Mouse (Mus musculus) C2C12 (cell line): ENCODE data around the gene Ubap2l. TPM values are rescaled to one million over a fixed set of nuclear protein-coding genes. Genes with fewer than 3 reads are reported as not detected.

Source experiments
- H3K27me3 ChIP-seq: one replicate; pipeline ENCODE4 v1.6.1; 2011; ENCODE audit not compliant: control insufficient read depth, insufficient read depth, insufficient read length
- H3K36me3 ChIP-seq: one replicate; pipeline ENCODE4 v1.6.1; 2011; ENCODE audit not compliant: control insufficient read depth, insufficient read depth
- H3K4me3 ChIP-seq: one replicate; pipeline ENCODE4 v1.5.1; 2011; ENCODE audit warnings: mild to moderate bottlenecking, control low read depth; ENCODE audit not compliant: poor library complexity, insufficient read depth, severe bottlenecking
- H3K79me2 ChIP-seq: one replicate; pipeline ENCODE4 v1.6.1; 2011; ENCODE audit not compliant: control insufficient read depth, insufficient read depth
- H3K79me3 ChIP-seq: one replicate; pipeline ENCODE4 v1.6.1; 2011; ENCODE audit warnings: low read depth, control low read depth
- H3ac ChIP-seq: one replicate; pipeline ENCODE3; 2011; ENCODE audit warnings: low read depth; ENCODE audit not compliant: control insufficient read depth, insufficient read length
- CEBPB ChIP-seq: IDR thresholded peaks from one replicate; pipeline ENCODE4 v1.6.1; 2011; ENCODE audit warnings: low read depth, mild to moderate bottlenecking, control low read depth, moderate library complexity
- CTCF ChIP-seq: IDR thresholded peaks from one replicate; pipeline ENCODE4 v1.5.1; 2011; ENCODE audit not compliant: control insufficient read depth, insufficient read depth, insufficient read length
- FOSL1 ChIP-seq: IDR thresholded peaks from one replicate; pipeline ENCODE4 v1.8.0; 2011; ENCODE audit warnings: mild to moderate bottlenecking, low read length; ENCODE audit not compliant: poor library complexity, insufficient read depth, severe bottlenecking
- MAX ChIP-seq: IDR thresholded peaks from one replicate; pipeline ENCODE4 v1.6.1; 2011; ENCODE audit warnings: mild to moderate bottlenecking, control low read depth
- MYOD1 ChIP-seq: IDR thresholded peaks from one replicate; pipeline ENCODE4 v1.6.1; 2011; ENCODE audit warnings: low read depth; ENCODE audit not compliant: control insufficient read depth, insufficient read length
- MYOG ChIP-seq: IDR thresholded peaks from one replicate; pipeline ENCODE4 v1.6.1; 2011; ENCODE audit not compliant: control insufficient read depth, insufficient read length; ENCODE audit errors: extremely low read depth
- USF1 ChIP-seq: IDR thresholded peaks from one replicate; pipeline ENCODE4 v1.6.1; 2011; ENCODE audit warnings: low read depth, mild to moderate bottlenecking, control low read depth, moderate library complexity
- polyA plus RNA-seq: library from polyadenylated mRNA; unstranded; fragments of >200 nt; fragmentation: generic; extraction: Trizol; gene quantifications from one replicate; pipeline ENCODE4 v1.2.1, GENCODE M21; 2012; ENCODE audit warnings: missing spikeins

Ubap2l gene
- polyA plus RNA-seq, 1 experiment, result 110 TPM

DNA sequence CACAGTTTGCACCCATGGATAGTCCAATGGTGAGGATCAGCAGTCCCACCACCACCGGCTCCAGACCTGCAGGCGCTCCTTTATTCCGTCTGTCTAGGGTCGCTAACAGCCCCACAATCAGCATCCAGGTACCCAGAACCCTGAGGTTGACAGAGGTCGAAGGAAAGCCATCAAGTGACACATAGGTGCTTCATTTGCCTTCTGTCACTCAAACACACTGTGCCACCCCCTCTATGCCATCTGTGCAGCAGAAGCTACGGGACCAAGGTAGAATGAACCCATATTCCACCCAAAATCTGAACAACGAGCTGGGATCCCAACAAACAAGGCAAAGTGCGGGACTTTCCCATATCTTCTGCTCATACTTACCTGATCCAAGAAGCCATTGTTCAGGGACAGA, 86.9 kb downstream of the Ubap2l start:
- Histone ChIP-seq H3K79me3 (peaks cover 10% of the 10 kb centered on the region), H3K27me3 (no peaks in the 10 kb centered on the region), H3K4me3 (no peak overlapping the region), H3ac (no peak overlapping the region), H3K79me2 (peaks cover 47% of the 10 kb centered on the region), H3K36me3 (no peaks in the 10 kb centered on the region)
- TF ChIP-seq MAX (no peak), FOSL1 (no peak), MYOG (no peak), USF1 (no peak), CEBPB (no peak), CTCF (no peak), MYOD1 (no peak)

DNA sequence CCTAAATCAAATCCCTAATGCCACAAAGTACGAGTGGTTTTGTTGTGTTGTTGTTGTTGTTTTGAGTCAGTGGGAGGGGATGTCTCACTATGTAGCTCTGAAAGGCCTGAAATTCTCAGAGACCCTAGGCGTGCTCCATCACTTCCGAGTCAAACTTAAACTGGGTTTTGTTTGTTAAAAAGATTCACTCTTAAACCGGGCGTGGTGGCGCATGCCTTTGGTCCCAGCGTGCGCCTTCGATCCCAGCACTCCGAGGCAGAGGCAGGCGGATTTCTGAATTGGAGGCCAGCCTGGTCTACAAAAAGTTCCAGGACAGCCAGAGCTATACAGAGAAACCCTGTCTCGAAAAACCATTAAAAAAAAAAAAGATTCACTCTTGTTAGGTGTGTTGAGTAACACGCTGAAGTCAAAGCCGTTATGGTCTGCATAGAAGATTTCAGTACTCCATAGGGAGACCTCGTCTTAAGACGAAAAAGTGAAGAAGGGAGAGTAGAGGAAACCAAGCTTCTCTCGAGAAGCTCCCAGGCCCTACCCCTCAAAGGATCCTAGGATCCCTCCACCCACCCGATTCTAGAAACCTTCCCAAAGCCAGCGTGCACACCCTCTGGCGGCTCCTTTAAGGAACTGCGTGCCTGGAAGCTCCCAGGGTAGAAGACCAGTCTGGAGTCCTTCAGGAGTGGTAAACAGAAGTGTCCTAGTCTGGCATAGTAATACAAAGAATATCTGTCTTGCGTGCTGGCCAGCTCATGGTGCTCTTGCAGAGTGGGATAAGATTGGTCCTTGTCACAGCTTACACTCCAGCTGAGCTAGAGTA, 88.3 kb downstream of the Ubap2l start:
- H3K36me3 ChIP-seq, result peaks cover 8% of the 10 kb centered on the region
- H3K4me3 ChIP-seq, result peak overlapping the region; percentile 73
- no peaks in the 10 kb centered on the region for H3K27me3 ChIP-seq
- H3K79me2 ChIP-seq, result peaks cover 61% of the 10 kb centered on the region
- H3ac ChIP-seq, result peak overlapping the region; percentile 55
- TF ChIP-seq CTCF (peak; percentile 34), MYOG (no peak), FOSL1 (no peak), MAX (no peak)
- peaks cover 18% of the 10 kb centered on the region for H3K79me3 ChIP-seq

DNA sequence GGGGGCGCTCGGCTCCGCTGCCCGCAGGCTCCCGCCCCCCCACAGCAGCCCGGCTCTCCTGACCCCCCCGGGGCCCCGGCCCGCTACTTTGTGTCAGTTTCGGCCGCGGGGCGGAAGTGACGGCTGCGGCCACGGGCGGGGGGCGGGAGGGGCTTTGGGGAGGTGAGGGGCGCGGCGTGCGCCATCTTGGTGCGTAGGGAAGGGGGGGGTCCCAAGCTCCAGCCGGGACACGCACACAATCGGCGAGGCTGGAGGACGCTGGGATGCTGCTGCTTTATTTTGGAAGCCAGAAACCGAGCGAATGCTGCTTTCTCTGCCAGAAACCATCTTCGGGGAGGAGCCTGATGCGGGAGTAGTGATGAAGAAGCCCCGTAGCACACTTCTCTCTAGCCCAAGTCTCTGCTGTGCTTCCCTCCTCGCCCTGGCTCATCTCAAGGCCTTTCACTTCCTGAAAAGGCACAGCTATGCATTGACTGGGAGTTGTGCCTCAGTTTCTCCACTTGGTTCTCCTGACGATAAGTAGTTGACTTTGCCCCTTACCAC, 89.1 kb downstream of the Ubap2l start, which contains the start of gene Atp8b2:
Atp8b2 (minus strand) TSS at position 288 of the 543 bp plus-strand sequence.
- TF ChIP-seq FOSL1, result no peak
- TF ChIP-seq USF1, result no peak
- TF ChIP-seq CEBPB, result no peak
- TF ChIP-seq MYOG, result no peak
- no peak for TF ChIP-seq CTCF
- TF ChIP-seq MYOD1, result no peak
- no peak for TF ChIP-seq MAX

DNA sequence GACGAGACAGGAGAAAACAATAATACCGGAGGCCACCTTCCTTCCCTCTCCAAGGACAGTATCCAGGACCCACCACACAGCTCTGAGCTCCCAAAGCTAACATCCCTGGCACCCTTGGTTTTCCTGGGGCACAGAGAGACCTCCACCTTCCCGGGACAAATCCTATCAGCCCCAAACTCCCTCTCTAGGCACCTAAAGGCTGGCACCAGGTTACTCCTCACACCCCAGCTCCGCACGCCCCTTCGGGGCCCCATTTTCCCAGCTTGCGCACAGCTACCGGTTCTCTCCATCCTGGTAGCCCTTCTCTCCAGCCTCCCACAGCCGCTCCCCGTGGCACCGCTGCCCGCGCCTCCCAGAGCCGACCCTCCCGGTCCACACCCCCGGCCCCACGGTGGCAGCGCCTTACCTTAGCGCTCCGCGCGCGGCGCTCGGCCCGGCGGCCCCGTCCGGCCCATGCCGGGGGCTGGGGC, 89.6 kb downstream of the Ubap2l start:
- H3ac ChIP-seq, result peak overlapping the region; percentile 94
- peaks cover 15% of the 10 kb centered on the region for H3K36me3 ChIP-seq
- H3K27me3 ChIP-seq, result no peaks in the 10 kb centered on the region
- peaks cover 66% of the 10 kb centered on the region for H3K79me2 ChIP-seq
- no peak for TF ChIP-seq MYOD1
- TF ChIP-seq MAX, result no peak
- no peak for TF ChIP-seq FOSL1
- TF ChIP-seq CTCF, result no peak
- TF ChIP-seq MYOG, result no peak
- TF ChIP-seq CEBPB, result no peak
- TF ChIP-seq USF1, result no peak
- H3K79me3 ChIP-seq, result peaks cover 18% of the 10 kb centered on the region
- peak overlapping the region; percentile 73 for H3K4me3 ChIP-seq

More for the DNA sequence above, 89.1 kb downstream of the Ubap2l start, which contains the start of gene Atp8b2:
- Histone ChIP-seq H3K36me3 (peaks cover 13% of the 10 kb centered on the region), H3K4me3 (peak within 1 kb of the TSS; percentile 73), H3K79me2 (peaks cover 66% of the 10 kb centered on the region), H3K27me3 (no peaks in the 10 kb centered on the region), H3ac (peak within 1 kb of the TSS; percentile 94), H3K79me3 (peaks cover 18% of the 10 kb centered on the region)

DNA sequence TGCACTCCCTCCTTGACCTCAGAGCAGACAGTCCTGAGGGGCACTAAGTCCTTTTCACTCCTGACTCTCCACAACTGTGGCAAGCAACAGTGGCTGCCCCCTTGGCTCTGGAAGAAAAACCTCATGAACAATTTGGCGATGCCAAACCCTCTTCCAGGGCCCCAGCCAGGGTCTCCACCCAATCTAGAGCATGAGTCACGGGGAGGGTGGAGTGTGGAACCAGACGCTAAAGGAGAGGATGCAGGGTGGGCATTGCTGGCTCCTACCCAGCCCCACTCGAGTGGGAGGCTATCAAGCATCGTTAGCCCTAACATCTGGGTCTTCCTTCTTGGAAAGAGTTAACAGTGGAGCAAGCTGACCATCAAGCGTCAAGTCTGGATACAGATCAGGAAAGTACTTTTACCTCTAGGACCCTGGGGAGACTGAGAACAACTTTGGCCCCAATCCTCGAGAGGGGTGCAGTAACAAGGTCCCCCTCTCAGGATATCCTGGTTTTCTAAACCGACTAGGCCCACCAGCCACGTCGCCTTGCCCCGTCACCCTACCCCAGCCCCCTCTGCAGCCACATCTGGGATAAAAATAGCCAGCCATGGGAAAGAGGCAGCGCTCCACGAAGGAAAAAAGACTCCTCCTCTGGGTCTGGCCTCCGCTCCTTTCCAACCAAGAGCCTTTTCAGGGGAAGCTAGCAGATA, 90.2 kb downstream of the Ubap2l start:
- Histone ChIP-seq H3ac (peak overlapping the region; percentile 94), H3K79me3 (peaks cover 18% of the 10 kb centered on the region), H3K36me3 (peaks cover 21% of the 10 kb centered on the region), H3K79me2 (peaks cover 66% of the 10 kb centered on the region), H3K4me3 (peak overlapping the region; percentile 73), H3K27me3 (no peaks in the 10 kb centered on the region)
- TF ChIP-seq FOSL1, result no peak
- TF ChIP-seq CEBPB, result no peak
- TF ChIP-seq MYOD1, result no peak
- TF ChIP-seq MYOG, result no peak
- TF ChIP-seq USF1, result no peak
- TF ChIP-seq CTCF, result no peak
- no peak for TF ChIP-seq MAX
